Mouse (Mus musculus): ENCODE measurements around the gene Ppp1r3g. TPM values are rescaled to one million over a fixed set of nuclear protein-coding genes. Genes with fewer than 3 reads are reported as not detected.
A peak's percentile ranks its signal among the peaks of the same experiment; 100 is the strongest.
"Not testable (repeated sequence)": the region's sequence is repeated elsewhere in the genome, so short reads cannot be mapped to it uniquely, and the experiment has no call there.

Ppp1r3g gene
- total and polyA plus RNA-seq, 2 experiments from 2014 or later = 0.53 to 1.2 TPM

DNA sequence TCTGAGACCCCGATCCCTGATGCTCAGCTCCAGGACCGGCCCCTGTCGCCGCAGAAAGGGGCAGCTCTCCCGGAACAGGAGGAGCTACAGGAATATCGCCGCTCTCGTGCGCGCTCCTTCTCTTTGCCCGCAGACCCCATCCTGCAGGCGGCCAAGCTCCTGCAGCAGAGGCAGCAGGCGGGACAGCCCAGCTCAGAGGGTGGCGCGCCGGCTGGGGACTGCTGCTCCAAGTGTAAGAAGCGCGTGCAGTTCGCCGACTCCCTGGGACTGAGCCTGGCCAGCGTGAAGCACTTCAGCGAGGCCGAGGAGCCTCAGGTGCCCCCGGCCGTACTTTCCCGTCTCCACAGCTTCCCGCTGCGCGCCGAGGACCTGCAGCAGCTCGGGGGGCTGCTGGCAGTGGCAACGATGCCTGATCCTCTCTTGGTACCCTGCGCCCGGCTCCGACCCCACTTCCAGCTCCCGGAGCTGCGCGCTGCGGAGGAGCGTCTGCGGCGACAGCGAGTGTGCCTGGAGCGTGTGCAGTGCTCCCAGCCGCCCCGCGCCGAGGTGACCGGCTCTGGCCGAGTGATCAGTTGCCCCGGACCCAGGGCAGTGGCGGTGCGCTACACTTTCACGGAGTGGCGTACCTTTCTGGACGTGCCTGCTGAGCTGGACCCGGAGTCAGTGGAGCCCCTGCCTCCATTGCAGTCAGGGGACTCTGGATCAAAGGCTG is 10.2 kb downstream of the Ppp1r3g start:
- peak; percentile 29 for DNase-seq
- ATAC-seq = peak; percentile 71
- H3K4me2 ChIP-seq (ENCODE audit: low read depth) = peak overlapping the region; percentile 100
- peaks cover 13% of the 10 kb centered on the region for H3K27me3 ChIP-seq (ENCODE audit: insufficient read depth, low read length)
- no peaks in the 10 kb centered on the region for H3K9me3 ChIP-seq (ENCODE audit: low read length)
- peak overlapping the region; percentile 41 for H3K9ac ChIP-seq
- H3K36me3 ChIP-seq (ENCODE audit: insufficient read depth) = no peaks in the 10 kb centered on the region
- no peaks in the 10 kb centered on the region for H3K4me1 ChIP-seq (ENCODE audit: insufficient read depth)
- WGBS = 1% methylated on average over 49 of the region's 57 CpGs
- H3K4me3 ChIP-seq (ENCODE audit: low read depth, low read length) = peak overlapping the region; percentile 58
- no peak overlapping the region for H3K27ac ChIP-seq (ENCODE audit: low read depth, low read length)
- TF ChIP-seq CTCF (IDR thresholded peaks at IDR 0.05; ENCODE audit: low read depth) = no peak; the same call in 1 of the 2 replicates

DNA sequence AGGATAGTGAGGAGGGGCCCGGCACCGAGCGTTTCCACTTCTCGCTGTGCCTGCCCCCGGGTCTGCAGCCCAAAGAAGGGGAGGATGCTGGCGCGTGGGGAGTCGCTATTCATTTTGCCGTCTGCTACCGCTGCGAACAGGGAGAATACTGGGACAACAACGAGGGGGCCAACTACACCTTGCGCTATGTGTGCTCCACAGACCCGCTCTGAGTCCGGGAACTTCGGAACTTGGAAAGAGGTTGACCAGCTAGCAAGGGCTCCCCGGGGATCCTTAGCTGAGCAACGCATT is 10.7 kb downstream of the Ppp1r3g start:
- DNase-seq = peak; percentile 24
- TF ChIP-seq CTCF (IDR thresholded peaks at IDR 0.05; ENCODE audit: low read depth) = no peak
- ATAC-seq = peak; percentile 23; the same call in 1 of the 2 replicates
- Histone ChIP-seq H3K4me1 (ENCODE audit: insufficient read depth) (no peaks in the 10 kb centered on the region), H3K9ac (peak overlapping the region; percentile 41), H3K36me3 (ENCODE audit: insufficient read depth) (no peaks in the 10 kb centered on the region), H3K27ac (ENCODE audit: low read depth, low read length) (no peak overlapping the region), H3K27me3 (ENCODE audit: insufficient read depth, low read length) (peaks cover 13% of the 10 kb centered on the region), H3K4me3 (ENCODE audit: low read depth, low read length) (peak overlapping the region; percentile 58), H3K4me2 (ENCODE audit: low read depth) (peak overlapping the region; percentile 100), H3K9me3 (ENCODE audit: low read length) (no peaks in the 10 kb centered on the region)
- under 1% methylated on average over 18 of the region's 18 CpGs for WGBS

DNA sequence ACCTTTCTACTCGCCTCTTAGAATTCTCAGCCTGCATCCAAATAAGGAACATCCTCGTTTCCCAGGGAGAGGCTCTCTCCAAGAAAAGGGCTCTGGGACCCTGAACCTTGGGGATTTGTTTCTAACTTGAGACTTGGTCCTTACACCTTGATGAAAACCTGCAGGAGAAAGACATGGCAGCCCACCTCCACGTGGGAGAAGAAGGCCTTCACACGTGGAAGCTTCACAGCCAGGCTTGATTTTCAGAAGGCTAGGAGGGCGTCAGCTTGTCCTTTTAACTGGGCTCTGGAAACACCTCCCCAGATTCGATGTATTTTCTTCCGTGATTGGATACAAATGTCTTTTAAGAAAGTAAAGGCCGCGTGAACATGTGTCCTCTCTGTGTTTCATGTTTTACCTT is 11.2 kb downstream of the Ppp1r3g start:
- Histone ChIP-seq H3K9ac (0 out of 2 replicates have a peak overlapping the region, but pooled peaks have one; percentile 41), H3K4me2 (ENCODE audit: low read depth) (peak overlapping the region; percentile 100), H3K27me3 (ENCODE audit: insufficient read depth, low read length) (peaks cover 13% of the 10 kb centered on the region), H3K9me3 (ENCODE audit: low read length) (no peaks in the 10 kb centered on the region), H3K36me3 (ENCODE audit: insufficient read depth) (no peaks in the 10 kb centered on the region), H3K4me3 (ENCODE audit: low read depth, low read length) (peak overlapping the region; percentile 58), H3K4me1 (ENCODE audit: insufficient read depth) (no peaks in the 10 kb centered on the region), H3K27ac (ENCODE audit: low read depth, low read length) (no peak overlapping the region)
- WGBS = 31% methylated on average over 9 of the region's 9 CpGs
- TF ChIP-seq CTCF (IDR thresholded peaks at IDR 0.05; ENCODE audit: low read depth) = no peak
- ATAC-seq = no peak
- DNase-seq = no peak

DNA sequence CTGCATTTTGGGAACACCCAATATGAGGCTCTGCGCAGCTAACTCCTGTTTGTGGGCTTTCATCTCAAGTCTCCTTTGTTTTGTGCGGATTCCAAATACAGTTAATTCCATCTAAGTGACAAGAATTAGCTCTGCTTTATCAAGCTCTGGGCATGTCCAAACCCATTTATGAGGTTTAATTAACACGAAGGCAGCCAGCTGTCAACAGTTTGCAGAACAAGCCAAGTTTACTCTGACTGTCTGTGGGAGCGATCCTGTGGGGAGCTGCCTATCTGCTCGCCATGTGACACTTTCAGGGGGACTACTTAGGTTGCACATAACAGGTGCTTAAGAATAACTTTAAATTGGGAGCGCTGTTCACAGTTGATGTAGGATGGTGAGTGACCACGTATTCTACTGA is 18.3 kb downstream of the Ppp1r3g start:
- Histone ChIP-seq H3K27ac (ENCODE audit: low read depth, low read length) (no peak overlapping the region), H3K4me2 (ENCODE audit: low read depth) (no peak overlapping the region), H3K27me3 (ENCODE audit: insufficient read depth, low read length) (no peaks in the 10 kb centered on the region), H3K9ac (no peak overlapping the region), H3K36me3 (ENCODE audit: insufficient read depth) (peaks cover 4% of the 10 kb centered on the region; the same call in 1 of the 2 replicates), H3K4me1 (ENCODE audit: insufficient read depth) (no peaks in the 10 kb centered on the region), H3K9me3 (ENCODE audit: low read length) (no peaks in the 10 kb centered on the region), H3K4me3 (ENCODE audit: low read depth, low read length) (no peak overlapping the region)
- ATAC-seq (0 out of 2 replicates have a peak, but pooled peaks have one; percentile 7), DNase-seq (peak; percentile 17)
- 53% methylated on average over 7 of the region's 7 CpGs for WGBS
- no peak for TF ChIP-seq CTCF (IDR thresholded peaks at IDR 0.05; ENCODE audit: low read depth)

DNA sequence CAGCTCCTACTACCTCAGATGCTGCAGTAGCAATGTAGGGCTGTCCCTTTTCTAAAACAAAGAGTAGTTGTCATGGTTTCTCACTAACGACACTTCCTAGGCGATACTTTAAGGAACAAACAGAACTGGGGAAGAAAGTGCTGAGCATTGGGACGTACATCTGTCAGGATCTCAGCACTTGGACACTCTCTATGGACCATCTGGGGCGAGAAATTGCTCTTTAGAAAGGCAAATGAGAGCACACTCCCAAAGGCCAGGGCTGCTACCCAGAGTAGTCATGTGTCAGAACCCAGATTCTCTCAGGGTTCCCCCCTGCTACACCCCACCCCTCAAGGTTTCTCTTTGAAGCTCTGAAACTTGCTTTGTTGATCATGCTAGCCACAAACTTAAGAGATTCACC is 21.8 kb downstream of the Ppp1r3g start:
- H3K9ac ChIP-seq = no peak overlapping the region
- no peaks in the 10 kb centered on the region for H3K4me1 ChIP-seq (ENCODE audit: insufficient read depth)
- H3K27me3 ChIP-seq (ENCODE audit: insufficient read depth, low read length) = no peaks in the 10 kb centered on the region
- H3K27ac ChIP-seq (ENCODE audit: low read depth, low read length) = no peak overlapping the region
- peak; percentile 20 for DNase-seq
- WGBS = 17% methylated on average over 4 of the region's 4 CpGs
- H3K4me3 ChIP-seq (ENCODE audit: low read depth, low read length) = no peak overlapping the region
- H3K9me3 ChIP-seq (ENCODE audit: low read length) = no peaks in the 10 kb centered on the region
- ATAC-seq = peak; percentile 74
- H3K4me2 ChIP-seq (ENCODE audit: low read depth) = no peak overlapping the region
- TF ChIP-seq CTCF (IDR thresholded peaks at IDR 0.05; ENCODE audit: low read depth) = no peak
- H3K36me3 ChIP-seq (ENCODE audit: insufficient read depth) = peaks cover 4% of the 10 kb centered on the region; the same call in 1 of the 2 replicates

DNA sequence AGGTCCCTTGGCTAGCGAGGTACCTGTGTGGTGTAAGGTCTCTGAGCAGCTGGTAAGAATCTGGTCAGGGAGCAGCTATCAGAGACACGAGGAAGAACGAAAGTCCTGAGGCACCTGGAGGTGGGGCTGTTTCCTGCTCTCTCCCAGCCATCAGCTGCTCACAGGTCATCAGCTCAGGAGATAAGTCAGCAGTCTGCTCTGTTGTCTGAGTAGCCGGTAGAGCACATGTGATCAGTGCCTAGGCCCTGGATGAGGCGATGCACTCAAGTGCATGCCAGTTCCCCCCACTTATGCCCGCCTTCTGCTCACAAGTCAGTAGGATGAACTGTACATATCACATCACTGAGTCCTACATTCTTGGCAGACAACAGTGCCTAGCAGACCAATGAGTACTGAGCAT is 24.3 kb downstream of the Ppp1r3g start:
- no peaks in the 10 kb centered on the region for H3K9me3 ChIP-seq (ENCODE audit: low read length)
- no peak overlapping the region for H3K9ac ChIP-seq
- ATAC-seq (no peak), DNase-seq (no peak)
- no peak overlapping the region for H3K4me3 ChIP-seq (ENCODE audit: low read depth, low read length)
- no peaks in the 10 kb centered on the region for H3K4me1 ChIP-seq (ENCODE audit: insufficient read depth)
- TF ChIP-seq CTCF (IDR thresholded peaks at IDR 0.05; ENCODE audit: low read depth) = no peak
- H3K27ac ChIP-seq (ENCODE audit: low read depth, low read length) = no peak overlapping the region
- H3K27me3 ChIP-seq (ENCODE audit: insufficient read depth, low read length) = no peaks in the 10 kb centered on the region
- peaks cover 2% of the 10 kb centered on the region; the same call in 1 of the 2 replicates for H3K36me3 ChIP-seq (ENCODE audit: insufficient read depth)
- WGBS = 91% methylated on average over 6 of the region's 6 CpGs
- no peak overlapping the region for H3K4me2 ChIP-seq (ENCODE audit: low read depth)

DNA sequence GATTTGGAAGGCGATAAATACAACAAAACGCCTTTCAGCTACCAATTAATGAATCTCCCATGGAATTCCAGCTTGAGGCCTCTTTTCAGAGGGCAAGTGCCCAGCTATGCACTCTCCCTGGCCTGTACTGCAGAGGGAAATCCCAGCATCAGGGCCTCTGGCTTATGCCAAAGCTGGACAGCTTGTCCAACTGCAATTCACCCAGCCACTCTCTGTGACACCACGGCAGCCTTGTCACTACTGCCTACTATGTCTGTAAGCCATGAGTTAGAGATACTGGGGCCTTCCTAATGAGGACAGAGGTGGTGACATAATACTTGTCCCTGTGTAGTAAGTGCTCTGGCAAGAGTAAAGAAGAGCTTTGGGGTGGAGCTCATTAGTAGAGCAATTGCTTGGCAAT is 30.7 kb downstream of the Ppp1r3g start:
- Histone ChIP-seq H3K4me1 (ENCODE audit: insufficient read depth) (no peaks in the 10 kb centered on the region), H3K4me2 (ENCODE audit: low read depth) (no peak overlapping the region), H3K9me3 (ENCODE audit: low read length) (no peaks in the 10 kb centered on the region), H3K4me3 (ENCODE audit: low read depth, low read length) (no peak overlapping the region), H3K36me3 (ENCODE audit: insufficient read depth) (no peaks in the 10 kb centered on the region), H3K27me3 (ENCODE audit: insufficient read depth, low read length) (no peaks in the 10 kb centered on the region), H3K27ac (ENCODE audit: low read depth, low read length) (no peak overlapping the region), H3K9ac (no peak overlapping the region)
- no peak for TF ChIP-seq CTCF (IDR thresholded peaks at IDR 0.05; ENCODE audit: low read depth)
- ATAC-seq (0 out of 2 replicates have a peak, but pooled peaks have one; percentile 26), DNase-seq (no peak)
- WGBS = 14% methylated on average over 3 of the region's 3 CpGs

DNA sequence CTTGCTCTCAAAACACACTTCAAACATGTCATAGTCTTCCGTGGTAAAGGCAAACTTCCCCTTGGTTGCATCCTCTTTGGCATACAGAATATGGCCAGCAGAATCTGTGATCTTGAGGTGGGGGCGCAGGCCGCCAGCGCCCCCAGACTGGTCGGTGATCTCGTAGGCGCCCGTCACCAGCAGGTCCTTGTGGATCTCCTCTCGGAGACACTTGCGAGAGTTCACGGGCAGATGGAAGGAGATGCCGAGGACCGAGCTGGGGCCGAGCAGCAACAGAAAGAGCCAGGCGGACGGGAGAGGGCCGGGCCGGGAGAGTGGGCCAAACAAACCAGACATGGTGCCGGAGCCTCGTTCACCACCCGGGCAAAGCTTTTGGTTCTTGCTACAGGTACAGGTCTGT is 32.5 kb downstream of the Ppp1r3g start:
- 98% methylated on average over 19 of the region's 21 CpGs for WGBS
- not testable (repeated sequence) for H3K9ac ChIP-seq; ATAC-seq; H3K27me3 ChIP-seq (ENCODE audit: insufficient read depth, low read length); H3K9me3 ChIP-seq (ENCODE audit: low read length); H3K36me3 ChIP-seq (ENCODE audit: insufficient read depth); DNase-seq; H3K27ac ChIP-seq (ENCODE audit: low read depth, low read length); H3K4me1 ChIP-seq (ENCODE audit: insufficient read depth); H3K4me3 ChIP-seq (ENCODE audit: low read depth, low read length); H3K4me2 ChIP-seq (ENCODE audit: low read depth)

All from forebrain, postnatal 0 days (tissue).